Mouse (Mus musculus) spleen, adult 12 weeks (tissue): ENCODE measurements around the gene Fam213a.

Experiments
- DNase-seq: peaks from one replicate; pipeline ENCODE4 v3.0.0; 2022; ENCODE audit warnings: low spot score

Fam213a gene

DNA sequence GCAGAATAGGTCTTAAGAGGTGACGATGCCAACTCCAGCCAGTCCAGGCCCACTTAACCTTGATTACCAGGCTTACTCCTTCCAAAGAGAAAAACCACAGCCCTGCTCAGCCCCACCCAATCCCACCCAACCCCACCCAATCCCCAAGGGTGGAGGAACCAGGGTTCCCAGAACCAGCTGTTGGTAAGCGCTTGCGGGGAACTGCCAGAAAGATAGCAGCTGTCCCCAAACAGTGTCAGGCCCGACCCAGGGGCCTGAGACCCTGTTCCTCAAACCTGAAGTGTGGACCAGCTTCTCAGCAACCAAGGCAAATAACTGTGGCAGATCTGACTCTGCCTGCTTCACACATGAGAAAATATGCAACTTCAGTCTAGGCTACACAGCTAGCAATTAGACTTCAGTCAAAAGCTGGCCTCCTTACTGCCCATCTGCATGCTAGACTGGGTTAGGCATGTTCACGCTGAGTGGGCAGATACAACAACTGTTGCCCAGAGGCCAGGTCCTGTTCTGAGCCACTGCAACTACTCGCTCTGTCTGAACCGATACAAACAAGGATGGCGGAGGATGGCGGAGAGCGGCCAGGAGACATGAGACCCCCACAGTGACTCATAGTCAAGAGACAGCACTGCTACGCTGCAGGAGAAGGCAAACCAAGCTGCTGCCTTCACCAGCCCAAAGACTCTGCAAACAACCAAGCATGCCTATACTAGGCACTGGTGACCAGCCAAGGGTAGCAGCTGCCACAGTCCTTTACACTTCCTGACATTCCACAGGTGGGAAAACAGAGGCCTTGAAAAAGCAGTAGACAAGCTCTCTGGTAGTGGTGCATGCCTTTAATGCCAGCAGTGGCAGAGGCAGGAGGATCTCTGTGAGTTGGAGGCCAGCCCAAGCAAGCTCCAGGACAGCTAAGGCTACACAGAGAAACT is 51.0 kb downstream of the Fam213a start:
- DNase-seq = no peak

DNA sequence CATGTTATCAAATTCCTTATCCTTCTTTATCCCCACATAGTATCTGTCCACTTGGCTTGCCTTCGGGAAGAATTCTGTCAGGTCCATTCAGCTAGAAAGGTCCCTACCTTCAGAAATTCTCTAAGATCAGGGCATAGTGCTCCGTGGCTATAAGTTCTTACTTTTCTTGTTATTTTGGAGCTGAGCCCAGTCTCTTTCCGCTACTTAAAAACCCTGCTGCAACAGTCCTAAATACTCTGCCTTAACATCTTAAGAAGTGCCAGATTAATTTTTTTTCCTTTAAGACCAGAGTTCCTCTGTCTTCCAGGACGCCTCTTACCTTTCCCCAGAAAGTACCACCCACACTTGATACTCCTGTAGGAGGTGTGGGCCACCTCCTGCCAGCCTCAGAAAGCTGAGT is 53.4 kb downstream of the Fam213a start:
- no peak for DNase-seq

DNA sequence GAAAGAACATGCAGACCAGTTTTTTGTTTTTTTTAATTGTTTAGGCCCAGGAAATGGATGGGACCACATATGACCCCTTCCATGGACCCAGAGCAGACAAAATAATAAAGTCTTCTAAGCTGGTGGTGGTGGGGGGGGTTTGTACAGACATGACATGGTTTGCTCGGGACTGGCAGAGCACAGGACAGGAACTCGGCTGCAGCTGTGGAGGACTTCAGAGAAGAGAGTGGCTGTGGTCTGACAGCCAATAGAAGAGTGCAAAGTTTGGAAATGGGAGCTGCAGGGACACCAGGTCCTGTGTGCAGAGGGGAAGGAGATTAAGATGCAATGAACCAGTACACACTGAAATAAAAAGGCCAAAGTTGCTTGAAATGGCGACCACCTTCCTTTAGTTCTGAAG is 54.0 kb downstream of the Fam213a start:
- DNase-seq = no peak

DNA sequence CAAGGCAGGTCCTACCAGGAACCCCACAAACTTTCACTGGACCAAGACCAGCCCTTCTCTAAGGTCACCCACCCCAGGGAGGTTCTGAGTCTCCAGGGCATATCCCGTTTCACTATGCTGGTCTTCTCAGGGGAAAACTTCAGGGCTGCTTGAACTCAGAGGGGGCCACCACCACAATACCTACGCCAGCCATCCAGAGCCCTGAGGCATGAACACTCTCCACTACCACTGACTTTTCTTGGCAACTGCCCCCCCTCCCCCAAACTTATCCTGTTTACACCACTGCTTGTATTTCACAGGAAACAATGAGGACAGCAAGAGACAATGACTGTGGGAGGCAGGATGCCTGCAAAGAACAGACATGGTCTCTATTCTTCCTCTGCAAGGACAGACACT is 54.6 kb downstream of the Fam213a start:
- DNase-seq = no peak

DNA sequence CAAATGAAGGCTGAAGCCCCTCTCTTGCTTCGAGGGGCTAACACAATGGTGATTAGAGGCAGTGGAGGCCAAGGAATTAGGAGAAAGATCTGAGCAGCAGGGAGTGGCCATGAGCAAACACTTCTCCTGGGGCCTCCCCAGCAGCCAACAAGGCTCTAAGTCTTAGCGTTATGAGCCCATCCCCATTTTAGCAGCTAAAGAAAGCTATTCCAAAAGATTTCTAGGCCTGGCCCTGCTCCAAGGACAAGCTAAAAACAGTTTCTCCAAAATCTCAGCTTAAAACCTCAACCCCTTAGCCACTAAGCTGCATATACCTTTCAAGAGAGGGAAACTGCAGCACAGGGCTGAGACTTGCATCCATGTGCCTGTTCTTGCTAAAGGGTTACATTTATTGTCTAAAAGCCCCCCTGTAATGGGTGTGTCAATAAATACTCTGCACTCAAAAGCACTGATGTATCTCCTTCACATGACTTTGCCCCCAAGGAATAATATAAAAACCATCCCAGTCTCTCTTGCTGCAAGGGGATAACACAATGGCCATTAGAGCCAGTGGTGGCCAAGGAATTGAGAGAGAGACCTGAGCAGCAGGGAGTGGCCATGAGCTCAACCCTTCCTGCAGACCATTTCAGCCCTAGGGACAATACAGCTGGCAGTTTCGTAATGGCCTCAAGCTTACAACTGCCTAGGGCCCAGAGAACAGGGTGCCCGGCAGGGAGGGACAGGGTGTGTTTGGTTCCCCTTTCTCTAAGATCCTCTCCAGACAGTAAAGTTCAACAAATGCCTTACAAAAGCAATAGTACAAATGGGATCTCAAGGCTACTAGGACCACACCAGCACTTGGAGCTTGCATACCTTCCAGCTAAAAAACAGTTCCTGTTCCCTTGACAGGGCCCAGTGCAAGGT is 55.3 kb downstream of the Fam213a start:
- DNase-seq = no peak

DNA sequence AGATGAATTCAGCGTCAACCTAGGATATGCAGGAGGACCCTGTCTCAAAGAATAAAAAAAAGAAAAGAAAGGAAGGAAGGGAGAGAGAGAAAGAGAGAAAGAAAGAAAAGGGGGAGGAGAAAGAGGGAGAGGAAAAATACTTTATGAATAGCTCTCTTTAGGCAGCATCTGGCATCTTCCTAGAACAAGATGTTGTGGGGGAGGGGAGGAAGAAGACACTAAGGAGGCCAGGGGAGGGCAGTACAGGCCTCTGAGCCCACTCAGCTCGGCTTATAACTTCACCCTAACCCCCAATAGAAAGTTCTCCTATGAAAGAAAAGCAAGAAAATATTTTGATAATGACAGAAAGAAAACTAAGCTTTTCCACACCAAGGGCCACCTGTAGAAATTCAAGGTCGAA is 56.0 kb downstream of the Fam213a start:
- DNase-seq = no peak

DNA sequence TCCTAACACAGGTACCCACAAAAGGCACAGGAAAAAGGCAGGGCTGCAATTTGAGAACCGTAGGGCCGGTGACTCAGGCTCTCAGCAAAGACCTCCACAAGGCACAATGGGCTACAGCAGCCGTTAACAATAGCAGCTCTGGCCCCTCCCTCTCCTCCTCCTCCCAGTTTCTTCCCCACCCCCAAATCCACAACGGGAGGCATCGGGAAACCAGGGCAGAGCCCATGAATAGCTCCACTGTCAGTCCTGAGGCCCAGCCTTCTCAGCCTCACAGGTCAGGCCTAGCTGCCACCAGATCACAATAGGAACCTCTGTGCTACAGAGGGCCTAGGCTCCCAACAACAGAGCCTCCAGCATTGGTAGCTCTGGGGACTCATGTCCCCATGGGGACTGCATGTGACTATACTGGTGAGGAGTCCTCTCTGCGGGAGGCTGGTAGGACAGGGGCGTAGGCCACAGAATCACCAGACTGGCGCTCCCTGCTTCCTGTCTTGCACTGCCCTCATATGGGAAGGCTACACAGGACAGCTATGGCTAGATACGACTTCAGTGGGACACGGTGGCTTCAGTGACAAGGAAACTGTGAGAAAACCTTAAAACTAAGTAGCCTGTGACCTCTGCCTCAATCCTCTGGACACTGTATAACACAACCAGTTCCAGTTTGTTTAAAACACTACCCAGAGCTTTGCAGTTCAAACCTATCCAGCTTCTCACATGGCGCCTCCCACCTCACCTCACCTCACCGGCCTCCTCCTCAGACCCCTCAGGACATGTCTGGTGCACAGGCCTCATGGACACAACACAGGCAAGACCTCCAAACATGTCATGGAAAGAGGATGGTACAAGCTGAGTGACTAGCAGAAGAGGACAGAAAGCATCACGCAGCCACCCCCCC is 57.1 kb downstream of the Fam213a start:
- DNase-seq = no peak

DNA sequence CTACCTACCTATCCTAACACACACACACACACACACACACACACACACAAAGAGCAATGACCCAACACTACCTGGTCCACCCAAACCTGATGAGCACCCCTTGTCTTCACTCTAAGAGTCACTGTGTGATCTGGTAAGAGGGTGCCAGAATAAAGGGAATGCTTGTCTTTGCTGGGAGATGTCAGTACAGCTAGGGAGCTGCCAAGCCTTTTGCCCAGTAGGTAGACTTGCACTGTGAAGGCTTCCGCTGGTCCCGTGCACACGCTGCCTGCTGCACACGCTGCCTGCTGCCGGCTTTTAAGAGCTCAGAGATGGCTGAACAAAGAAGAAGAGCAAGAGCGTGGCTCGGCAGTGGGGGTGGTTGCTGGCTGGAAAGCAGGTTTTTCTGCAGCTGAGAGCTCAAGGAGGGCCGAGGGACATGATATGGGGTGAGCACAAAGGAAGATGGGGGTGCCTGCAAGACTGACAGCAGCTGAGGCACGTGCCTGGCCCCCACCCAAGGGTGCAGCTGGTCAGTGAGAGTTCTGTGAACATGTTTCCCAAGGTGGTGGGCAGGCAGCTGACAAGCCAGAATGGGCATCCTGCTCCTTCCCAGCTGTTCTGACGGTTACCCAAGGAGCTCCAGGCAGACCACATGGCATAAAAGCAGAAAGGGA is 57.9 kb downstream of the Fam213a start:
- no peak for DNase-seq

DNA sequence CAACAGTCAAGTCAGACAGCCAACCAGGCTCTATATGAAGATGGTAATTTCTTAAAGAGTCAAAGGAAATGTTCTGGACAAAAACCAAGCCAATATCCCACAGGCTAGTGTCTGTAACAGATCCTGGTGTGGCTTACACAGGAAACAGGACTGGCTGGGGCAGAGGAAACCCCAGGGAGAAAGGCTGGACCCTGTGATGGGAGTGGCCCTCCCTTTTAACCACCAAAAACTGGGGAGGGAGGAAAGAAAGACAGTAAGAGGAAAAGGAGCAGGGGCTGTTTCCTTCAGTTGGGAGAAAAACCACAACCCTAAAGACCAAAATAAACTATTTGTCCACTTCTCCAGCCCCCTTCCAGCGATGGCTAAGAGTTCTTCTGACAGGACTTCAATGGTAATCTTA is 58.4 kb downstream of the Fam213a start:
- no peak for DNase-seq

DNA sequence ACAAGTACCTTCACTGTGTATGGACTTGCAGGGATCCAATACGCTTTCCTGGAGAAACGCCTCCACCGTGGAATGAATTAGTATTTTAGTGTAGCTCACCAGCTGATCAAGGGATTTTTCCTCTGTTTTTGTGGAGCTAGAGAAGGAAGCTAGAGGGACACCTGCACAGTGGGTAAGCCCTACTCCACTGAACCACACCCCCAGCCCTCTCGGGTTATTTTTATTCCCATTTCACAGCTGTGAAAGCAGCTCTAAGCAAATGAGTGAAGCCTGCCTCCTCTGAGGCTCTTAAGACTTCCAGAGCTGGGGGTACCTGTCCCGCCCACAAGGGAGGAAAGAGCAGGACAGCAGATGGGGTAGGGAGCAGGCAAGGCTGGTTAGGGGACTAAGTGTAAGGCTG is 60.2 kb downstream of the Fam213a start:
- no peak for DNase-seq

DNA sequence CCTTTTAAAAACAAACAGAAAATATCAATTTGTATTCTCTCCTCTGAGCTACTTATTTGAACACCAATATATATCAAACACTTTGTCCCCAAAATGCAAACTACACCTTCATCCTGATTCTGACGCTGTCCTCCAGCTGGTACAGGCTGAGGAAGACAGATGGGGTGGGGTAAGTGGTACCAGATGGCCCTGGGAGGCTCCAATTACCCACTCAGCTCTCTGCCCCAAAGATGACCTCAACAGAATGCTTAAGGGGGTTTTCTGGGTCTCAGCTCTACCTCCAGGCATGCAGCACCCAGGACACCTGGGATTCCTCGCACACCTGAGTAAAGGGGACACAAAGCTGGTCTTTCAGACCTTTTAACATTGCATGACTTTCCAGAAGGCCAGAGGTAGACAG is 60.9 kb downstream of the Fam213a start:
- DNase-seq = no peak

DNA sequence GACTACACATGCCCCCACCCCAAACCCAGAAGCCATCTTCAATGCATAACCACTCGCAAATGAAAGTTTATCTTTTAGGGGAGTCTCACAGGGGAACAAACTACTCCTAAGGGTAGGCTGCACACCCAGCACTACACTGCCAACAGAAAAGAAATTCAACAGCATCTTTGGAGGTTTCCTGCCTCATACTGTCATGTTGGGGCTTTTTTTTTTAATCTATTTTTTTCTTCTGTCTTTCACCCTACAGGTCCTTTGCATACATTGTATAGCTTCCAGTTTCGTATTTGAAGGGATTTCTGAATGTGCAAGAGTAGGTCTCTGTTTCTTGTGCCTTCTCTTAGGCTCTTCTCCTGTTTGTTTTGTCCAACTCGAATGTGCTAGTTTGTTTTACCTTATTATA is 61.3 kb downstream of the Fam213a start:
- no peak for DNase-seq

DNA sequence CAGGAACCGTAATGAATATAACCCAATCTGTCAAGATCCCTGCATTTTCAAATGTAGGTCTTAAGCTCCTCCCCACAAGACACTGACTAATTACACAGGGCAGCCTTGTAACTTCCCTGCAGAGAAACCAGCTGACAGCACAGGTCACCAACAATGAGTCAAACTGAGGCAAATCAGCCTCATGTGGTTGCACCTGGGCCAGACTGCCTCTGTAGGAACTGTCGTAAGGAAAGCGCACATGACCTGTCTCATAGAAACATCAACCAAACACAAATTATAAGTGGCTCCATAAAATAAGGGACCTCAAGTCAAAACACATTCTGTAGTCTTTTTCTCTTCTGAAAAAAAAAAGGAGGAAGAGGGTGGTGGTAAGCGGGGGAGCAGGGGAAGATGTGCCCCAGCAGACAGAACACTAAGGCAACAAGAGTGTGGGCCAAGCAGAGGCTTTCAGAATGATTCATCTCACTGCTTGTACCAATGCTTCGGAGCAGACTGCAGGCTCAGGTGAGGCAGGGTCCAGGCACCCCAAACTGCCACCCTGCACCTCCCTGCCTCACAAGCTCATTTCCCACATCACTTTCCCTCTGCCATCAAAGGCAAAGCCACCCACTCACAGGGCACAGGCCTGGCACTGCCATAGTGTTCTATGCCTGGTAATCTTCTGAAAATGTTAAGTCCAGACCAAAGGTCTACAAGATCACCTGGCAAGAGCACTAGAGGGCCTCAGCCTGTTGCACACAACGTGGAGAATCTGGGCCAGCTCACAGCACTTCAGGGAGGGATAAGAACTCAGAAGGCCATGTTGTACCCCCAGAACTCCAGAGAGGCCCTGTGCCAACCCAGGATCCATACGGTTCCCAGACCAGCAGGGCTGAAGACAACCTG is 63.6 kb downstream of the Fam213a start:
- DNase-seq = no peak

DNA sequence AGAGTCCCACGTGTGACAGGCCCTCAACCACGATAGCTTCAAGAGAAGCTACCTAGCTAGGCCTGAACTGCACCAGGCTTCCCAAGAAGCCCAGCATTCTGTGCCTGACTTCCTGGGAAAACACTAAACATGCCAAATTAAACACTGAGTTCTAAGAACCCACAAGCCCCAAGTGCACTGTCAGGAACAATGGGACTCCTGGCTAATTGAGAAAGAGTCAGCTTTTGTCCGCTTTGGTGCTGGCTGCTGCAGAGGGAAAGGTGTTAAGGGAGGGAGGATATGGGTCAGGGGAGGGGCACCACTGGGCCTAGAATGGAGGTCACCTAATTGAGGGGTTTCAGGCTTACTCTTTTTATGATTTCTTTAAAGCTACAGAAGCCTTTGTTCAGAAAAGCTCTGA is 64.5 kb downstream of the Fam213a start:
- DNase-seq = no peak

DNA sequence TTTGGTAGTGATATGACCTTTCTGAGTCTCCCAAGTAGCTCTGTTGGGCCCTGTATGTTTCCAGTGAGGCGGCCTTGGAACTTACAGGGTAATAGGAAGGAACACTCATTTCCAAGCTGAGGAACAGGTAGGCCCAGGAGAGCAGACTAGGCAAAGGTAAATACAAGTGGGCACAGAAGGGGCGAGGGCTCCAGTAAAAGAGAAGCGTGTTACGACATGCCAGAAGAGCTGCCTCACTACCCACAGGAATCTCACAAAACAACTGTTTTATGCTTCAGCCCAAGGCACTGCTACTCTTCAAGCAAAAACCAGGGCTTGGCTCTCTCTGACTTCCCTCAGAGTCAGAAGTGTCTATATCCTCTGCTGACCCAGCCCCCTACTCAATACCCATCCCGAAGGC is 65.1 kb downstream of the Fam213a start:
- DNase-seq = no peak

DNA sequence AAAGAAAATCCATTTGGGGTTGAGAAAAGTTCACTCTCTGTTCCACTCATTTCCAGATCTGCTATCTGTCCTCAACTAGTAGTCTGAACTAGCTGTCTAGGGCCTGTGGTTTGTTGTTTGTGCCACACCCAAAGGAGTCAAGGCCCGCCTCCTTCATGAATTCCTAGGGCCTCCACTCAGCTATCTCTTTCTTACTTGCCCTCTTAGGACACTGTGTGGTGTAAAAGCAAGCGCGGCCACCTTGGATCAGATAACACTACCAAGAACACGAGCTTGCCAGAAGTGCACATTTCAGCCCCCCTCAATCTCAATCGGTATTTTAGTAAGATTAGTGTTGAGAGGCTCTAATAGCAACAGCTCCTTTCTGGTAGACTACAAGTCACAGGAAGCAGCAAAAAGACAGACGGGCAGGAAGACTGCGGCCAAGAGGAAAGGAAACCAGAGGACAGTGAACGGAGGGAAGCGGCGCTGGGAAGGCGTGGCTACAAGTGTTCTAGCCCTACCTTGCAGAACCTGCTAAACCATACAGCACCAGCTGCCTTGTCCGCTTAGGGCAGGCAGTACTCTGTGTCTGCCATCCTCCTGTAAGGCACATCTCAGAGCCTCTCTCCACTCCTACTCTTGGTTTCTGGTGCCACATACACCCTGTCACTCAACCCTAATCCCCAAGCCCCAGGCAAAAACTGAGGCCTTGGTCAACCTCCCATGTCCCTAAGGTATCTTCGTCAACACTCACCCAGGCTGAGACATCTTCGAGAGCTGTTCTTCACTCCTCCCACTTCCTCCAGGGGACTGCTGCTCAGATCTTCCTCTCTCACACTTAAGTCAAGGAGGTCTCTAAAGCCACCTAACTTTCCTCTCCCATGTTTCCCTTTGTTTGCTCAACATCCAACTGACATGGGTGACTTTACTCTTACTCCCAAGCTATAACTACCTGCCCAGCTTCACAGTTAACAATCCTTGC is 65.9 kb downstream of the Fam213a start:
- DNase-seq = no peak

DNA sequence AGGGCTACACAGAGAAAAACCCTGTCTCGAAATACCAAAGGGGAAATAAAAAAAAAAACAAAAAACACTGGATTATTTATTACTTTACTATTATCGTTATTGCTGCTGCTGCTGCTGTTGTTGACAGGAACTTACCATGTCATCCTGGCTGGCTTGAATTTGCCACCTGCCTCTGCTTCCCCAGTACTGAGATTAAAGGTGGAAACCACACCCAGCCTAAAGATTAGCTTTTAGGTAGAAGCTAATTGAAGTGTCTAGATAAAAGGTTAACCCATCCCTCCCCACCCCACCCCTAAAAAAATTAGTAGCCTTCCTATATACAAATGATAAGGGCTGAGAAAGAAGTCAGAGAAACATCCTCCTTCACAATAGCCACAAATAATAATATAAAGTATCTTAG is 69.8 kb downstream of the Fam213a start:
- DNase-seq = no peak
